Mouse (Mus musculus) urinary bladder, postnatal 14 days (tissue): Measurements from ENCODE around the gene 1700001P01Rik.

ENCODE experiments used
- DNase-seq: peaks from one replicate; pipeline ENCODE4 v3.0.0; 2021; ENCODE audit warnings: low spot score

Gene 1700001P01Rik

DNA sequence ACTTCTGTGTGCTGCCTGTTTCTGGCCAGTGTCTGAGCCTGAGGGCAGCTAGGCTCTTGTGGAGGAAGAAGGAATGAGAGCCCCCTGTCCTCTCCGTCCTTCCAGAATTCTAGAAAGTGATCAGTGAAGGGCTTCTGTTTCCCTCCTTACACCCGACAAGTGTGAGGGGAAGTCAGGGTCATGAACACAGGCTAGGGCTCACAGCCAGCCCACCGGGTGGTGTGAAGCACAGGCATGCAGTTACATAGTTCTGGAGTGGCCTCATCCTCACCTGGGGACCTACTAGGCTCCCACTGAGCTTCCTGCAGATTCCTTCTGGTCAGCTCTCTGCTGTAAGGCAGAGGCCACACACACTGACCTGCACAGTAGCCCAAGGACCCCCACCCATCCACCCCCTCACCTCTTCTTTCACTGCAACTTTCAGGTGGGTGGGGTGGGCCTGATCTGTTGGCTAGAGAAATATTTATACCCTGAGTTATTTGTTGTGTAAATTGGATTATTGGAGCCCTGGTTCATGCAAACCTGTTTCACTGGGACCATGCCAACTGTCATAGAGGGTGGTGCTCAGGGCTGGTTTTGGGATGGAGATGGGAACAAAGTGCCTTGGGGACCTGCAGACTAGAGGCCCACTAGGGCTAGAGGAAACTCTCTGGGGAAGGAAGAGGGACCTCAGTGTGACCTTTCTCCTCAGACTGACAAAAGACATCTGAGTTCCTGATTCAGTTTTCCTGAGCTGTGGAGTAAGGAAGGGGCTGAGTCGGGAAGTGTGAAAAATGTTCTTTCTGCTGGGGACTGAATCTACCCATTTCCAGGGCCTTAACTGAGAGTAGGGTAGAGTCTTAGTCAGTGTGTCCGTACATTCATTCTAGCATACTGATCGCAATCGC, 33.8 kb upstream of the 1700001P01Rik start:
- no peak for DNase-seq

DNA sequence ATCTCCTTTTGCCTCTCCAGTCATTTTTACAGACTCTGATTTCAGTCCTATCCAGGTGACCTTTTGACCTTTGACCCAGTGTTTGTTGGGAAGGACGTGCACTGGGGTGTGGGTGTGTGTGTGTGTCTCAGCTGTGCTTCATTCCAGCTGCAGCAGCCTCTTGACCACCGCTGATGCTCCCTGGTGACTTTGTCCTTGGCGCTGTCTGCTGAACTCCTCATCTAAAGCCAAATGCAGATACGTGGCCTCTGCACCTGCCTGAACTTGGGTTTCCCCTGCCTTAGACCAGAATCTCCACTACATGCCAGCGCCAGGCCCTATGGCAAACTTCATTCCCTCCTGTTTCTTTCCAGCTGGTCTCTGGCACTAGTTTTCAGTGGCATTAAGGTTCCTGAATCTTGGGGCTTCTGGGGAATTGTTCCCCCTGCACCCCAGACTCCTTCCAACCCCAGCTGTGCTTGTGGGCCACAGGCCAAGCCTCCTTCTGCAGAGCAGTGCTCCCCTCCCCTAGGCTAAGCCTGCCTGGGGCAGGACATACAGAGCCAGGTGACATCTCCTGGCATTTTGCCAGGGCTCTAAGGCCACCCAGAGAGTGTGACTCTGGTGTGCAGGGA, 33.0 kb upstream of the 1700001P01Rik start:
- no peak for DNase-seq

DNA sequence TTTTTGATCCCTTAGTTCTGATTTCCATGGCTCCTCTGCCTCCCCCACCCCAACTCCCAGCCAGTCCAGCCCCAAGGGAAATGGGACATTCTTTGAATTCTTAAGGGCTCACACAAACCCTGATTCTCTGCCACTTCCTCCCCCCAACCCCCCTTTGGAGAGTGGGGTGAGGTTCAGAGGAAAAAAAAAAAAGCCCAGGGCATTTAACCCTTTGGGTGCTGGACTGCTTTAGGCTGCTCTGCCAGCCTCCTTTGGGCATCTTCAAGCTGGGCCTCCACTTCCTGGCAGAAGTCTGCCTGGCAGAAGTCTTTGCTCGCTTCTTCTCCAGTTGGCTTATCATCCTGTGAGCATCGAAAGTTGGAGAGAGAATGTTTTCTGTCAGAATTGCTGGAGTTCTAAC, 32.4 kb upstream of the 1700001P01Rik start:
- no peak for DNase-seq

DNA sequence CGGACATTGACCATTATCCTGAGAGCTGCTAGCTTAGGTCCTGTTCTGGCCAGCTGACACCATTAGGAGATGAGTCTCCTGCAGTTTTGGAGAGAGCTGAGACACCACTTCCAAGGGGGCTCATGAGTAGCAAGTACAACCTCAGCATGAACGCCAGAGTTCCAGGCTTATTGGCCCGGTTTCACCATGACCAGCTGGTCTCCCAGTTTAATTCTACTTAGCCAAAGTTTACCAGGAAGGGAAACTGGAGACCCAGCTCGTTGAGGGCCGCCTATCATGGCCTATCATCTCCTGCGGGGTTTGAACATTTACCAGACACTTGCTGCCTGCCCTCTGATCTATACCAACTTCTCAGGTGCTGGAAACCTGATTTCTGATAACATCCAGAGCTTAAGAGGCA, 31.9 kb upstream of the 1700001P01Rik start:
- DNase-seq = no peak

DNA sequence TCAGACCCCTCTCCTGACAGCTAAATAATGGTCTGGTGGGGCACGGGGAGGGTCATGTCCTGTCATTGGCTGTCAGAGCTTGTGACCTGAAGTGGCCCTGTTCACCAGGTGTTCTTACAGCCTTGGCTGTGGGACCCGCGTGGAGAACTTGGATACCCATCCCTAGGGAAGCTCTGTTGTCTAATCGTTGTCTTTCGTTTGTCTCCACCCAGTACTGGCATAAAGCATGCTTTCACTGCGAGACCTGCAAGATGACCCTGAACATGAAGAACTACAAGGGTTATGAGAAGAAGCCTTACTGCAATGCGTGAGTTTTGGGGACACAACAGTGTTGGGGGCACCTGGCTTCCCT, 30.9 kb upstream of the 1700001P01Rik start:
- no peak for DNase-seq

DNA sequence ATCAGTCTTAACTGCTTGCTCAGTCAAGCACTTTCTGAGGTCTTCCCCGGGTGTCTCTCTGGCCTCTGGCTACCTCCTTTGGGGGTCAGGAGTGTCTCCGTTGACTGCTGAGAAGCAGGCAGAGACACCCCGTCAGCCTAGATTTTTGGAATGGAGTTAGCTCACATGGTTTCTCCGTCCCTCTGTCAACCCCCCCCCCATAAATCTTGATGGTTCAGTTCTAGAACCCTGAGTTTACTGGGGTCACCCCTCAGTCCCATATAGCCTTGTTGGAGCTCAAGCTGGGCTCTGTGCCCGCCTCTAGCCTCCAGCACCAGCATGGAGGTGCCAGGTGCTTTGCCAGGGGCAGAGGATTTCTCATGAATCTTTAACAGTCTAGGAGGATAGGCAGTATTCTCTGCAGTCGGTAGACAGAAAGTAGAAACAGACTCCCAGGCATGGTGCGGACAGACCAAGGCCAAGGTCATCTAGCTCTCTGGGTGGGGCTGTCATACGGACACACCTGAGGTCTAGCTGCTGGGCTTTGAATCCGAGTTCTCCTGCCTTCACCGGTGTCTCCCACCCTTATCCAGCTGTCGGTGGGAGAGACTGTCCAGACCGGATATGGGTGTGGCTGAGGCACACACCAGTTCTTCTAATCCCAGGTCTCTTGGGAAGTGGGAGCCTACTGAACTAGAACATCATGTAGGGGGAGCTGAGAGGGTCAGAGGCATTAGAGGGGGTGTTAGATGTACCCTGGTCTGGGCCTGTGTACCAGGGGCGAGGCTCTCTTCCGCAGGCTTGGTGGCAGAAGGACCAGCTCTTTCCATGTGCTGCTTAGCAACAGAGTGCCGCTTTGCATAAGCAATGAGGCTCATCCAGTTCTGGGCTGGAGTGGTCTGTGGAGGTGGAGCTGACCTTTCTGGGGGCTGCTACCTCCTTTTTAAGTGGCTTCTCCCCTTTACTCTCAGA, 30.2 kb upstream of the 1700001P01Rik start:
- no peak for DNase-seq

DNA sequence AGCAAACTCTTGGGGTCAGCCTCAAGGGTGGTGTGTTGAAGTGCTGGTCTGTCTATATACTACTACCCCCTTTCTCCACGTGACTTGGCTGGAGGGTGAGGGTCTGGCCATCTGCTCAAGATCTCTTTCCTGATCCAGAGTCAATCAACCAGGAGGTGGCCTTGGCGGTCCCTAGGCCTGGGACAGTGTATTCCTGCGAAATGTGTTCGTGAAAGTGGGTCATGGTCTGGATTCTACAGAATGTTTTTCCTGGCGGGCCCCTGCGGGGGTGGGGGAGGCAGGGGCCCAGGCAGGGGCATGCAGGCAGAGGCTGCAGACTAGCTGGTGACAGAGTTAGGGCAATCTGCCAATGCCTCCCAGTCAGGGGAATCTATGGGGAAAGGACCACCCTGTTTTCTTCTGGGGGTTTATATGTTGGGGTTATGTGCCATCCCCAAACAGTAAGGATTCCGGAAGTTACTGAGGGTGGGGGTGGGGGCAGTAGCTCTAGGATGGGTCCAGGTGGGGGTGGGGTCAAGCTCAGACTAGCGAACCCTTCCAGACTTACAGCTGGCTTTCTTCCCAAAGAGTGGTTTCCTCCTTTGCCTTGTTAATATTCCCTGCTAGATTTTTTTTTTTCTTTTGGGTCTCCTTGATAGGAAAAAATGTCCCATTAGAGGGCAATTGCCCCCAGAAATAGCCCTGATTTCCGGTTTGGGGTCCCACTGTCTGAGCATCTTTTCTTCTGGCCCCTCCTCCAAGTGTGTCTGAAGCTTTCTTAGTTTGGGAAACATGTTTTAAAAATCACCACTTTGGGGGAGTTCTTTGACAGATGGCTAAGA, 29.3 kb upstream of the 1700001P01Rik start:
- DNase-seq = no peak

DNA sequence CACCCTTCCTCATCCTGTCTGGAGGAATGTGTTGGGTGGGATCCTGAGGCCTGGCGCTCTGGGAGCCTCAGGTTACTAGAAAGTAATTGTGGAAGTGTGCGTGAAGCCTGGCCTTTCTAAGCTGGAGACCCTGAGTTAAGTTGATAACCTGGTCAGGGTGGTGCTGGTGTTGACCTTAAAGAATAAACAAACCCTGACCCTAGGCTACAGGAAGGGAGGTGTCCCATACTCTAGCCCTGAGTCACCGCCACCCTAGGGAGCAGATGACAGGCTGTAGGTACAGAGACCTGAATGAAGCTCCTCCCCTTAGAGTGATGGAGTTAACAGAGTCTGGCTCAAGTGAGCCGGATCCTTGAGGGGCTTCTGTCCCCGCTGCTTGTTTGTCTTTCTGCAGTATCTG, 28.1 kb upstream of the 1700001P01Rik start:
- no peak for DNase-seq

DNA sequence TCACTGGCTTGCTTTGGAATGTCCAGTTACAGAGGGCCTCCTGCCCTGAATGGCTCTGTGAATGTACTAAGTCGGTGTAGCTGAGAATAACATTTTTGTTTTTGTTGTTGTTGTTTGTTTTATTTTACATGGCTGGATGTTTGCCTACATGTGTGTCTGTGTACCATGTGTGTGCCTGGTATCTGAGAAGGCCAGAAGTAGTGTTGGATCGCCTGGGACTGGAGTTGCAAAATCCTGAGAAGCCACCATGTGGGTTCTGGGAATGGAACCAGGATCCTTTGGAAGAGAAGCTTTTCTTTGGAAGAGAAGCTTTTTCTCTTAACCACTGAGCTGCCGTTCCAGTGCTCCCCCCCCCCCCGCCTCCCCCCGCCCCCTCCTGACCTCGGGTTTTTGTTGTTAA, 26.8 kb upstream of the 1700001P01Rik start:
- DNase-seq = no peak

DNA sequence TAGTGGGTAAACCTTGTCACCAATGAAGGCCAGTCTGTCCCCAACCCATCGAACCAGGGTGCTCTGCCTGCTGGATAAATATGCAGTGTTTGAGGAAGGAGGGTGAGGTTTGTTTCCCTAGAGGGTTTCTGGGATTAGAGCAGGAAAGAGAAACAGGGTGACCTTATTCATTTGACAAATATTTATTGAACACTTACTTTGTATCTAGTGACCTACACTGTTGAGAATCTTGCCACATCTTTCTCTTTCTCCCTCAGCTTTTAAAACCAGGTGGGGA, 26.4 kb upstream of the 1700001P01Rik start:
- no peak for DNase-seq

DNA sequence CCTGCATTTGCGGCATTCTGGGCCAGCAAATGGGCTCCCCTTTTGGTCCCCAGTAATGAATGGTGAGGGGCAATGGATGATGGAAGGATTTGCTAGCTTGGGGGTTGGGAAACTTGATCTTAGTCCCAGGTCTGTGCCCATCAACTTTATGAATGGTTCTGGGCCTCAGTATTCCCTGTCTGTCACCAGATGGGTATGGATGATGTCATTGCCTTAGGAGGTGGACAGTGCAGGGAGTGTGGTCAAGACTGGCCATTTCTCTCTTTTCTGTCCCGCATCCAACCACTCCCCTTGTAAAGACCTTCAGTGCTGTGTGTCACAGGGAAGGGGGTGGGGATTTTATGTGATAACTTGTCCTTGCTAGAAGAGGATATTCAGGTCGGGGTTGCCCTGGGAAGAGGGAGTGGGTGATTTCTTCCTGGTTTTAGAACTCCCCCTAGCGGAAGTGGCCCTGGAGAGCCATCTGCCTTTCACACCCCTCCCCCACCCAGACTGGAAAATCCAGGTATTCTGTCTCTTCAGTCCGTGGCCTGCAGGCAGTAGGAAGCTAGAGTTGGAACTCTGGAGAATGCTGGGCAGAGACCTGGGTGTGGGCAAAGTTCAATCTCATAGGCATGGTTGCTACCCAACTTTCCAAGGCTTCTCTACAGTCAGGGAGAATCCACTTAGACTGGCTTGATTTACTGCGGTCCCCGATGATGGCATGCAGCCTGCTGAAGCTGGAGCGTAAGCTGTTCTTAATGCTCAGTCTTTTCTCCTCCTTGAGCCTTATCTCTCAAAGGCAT, 25.9 kb upstream of the 1700001P01Rik start:
- peak; percentile 76 for DNase-seq

DNA sequence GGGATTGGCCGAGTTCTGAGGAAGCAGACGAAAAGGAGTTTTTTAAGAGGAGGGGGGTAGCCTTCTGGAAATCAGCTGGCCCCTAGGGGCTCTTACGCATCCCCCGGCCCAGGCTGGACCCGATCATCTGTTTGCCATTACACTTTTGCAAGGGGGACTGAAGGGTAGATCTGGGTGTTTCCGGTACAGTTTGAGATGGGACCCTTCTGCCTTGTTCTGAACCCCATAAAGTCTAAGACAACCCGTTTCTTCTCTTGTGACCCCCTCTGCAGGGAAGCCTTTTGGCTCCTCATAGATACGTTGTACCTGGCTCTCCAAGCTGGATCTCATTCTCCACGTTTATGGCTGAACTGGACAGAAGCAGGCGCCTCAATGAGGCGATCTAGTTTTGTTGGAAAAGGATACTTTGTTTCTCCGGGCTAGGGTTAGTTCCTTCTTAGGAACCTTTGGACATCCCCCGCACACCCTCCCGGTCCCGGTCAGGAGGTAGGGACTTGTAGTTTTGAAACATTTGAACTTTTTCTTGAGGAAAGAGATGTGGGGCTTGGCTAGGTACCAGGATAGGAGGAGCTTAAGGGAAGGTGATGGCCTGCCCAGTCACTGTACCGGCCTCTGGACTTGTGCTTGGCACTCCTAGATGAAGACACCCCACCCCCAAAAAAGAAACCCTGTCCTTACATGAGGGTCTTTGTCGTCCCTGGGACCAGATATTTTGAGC, 25.1 kb upstream of the 1700001P01Rik start:
- peak; percentile 56 for DNase-seq

DNA sequence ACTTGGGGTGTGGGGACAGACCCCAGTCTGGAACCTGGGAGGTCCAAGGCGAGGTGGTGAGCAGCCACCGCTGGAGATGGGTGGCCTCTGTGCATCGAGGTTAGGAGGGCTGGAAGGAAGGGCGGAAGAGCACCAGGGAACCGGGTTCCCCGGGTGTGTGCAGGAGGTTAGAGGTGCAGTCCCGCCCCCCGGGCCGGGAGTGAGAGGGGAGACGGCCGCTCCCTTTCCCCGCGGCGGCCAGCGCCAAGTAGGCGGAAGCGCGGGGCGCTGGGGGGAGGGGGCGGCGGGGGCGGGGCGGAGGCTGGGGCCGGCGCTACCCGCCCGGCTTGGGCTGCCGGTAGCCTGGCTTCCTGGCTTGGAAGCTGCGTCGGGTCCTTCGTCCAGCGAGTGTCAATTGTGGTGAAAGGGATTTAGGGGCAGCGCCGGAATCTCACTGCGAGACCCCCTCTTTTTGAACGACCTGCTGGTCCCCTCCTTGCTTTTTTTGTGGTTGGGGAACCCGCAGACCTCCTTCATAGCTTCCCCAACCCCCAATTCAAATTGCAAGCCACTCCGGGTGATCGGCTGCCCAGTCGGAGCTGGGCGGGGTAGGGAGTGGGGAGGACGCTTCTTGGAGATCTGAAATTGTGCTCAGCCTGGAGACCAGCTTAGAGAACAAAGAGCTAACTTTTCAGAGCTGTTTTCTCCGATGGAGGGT, 24.4 kb upstream of the 1700001P01Rik start:
- peak; percentile 87 for DNase-seq

DNA sequence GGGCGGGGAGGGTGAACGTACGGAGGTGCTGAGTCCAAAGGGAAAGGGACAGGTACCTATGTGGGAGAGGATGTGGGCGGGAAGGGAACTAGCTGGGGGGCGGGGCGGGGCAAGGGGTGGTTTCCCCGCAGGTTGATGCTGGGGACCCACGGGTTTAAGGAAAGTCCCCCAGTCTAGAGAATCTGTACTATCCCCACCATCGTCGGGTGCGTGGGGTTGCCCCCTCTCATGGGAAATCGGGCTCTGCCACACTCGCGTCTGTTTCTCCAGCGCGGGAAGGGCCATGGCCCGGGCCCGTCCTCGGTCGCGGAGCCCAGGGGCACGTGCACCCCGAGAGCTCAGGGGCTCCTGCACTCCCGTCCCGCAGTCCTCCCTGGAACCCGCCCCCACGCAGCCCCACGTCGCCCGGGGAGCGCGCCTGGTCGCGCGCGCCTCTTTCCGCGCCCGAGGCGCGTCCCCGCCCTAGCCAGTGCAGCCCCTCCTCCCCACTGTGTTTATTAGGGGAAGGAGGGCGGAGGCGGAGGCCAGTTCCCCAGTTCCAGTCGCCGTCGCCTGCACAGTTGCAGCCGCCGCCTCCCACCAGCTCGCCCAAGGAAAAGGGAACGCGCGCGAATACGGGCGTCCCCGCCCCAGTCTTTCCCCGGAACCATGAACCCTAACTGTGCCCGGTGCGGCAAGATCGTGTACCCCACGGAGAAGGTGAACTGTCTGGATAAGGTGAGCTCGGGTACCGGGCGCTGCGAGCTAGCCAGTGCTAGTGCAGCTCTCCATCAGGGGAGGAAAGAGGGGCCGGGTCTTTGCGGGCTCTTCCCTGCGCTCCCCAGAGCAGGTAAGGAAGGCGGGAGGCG, 23.7 kb upstream of the 1700001P01Rik start:
- DNase-seq = peak; percentile 87

DNA sequence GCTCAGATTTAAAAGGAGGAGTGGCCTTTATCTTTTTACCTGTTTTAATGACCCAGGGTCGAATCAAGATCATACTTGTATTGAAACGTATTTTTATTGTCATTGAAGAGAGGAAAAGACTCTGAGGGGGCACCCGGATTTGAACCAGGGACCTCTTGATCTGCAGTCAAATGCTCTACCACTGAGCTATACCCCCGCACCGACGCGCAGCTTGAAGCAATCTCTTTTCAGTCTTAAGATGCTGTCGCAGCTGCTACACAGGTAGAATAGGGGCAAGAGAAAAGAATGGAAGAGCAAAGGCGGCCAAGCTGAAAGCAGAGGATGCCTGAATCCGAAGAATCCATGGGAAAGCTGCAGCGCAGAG, 23.0 kb upstream of the 1700001P01Rik start, which contains the start of gene Lasp1:
Gene Lasp1, plus strand, starts transcription at position 219 of the 364 bp plus-strand sequence.
- peak; percentile 89 for DNase-seq

DNA sequence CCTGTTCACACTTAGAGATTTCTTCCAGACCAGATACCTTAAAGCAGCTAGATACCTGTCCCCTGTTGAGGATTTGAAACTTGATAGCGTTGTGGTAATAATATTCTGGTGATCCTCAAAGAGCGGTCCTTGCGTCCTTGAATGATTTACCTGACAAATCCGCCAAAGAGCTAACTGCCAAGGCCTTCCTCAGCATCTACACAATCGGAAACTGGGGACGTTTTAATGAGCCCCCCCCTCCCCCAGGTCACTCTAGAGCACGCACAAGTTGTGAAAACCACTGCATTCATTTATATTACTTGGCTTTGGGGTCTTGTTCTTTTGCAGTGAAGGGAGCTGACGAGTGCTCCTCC, 22.3 kb upstream of the 1700001P01Rik start:
- no peak for DNase-seq

DNA sequence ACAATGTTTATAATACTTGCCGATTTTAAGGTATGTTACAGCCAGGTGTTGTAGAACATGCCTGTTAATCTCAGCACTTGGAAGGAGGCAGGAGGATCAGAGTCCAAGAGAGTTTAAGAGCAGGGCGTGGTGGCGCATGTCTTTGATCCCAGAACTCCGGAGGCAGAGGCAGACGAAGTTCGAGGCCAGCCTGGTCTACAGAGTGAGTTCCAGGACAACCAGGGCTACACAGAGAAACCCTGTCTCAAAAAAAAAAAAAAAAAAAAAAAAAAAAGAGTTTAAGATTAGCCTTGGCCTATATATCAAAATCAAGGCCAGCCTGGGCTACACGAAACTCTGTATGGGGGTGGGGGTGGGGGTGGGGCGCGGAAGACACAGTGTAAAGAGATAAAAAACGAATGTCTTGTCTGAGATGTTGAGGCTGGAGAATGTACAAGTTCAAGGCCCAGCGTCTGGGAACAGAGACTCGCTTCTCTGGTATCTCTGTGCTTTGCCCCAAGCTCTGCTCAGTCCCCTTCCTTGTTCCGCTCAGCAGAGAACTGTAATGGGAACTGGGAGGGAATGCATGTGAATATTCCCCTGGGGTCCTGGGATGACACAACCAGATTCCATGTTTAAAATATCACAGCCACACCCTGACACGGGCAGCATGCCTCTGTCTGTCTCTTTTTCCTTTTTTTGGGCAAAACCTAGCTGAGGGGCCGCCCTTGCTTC, 21.8 kb upstream of the 1700001P01Rik start:
- DNase-seq = no peak

DNA sequence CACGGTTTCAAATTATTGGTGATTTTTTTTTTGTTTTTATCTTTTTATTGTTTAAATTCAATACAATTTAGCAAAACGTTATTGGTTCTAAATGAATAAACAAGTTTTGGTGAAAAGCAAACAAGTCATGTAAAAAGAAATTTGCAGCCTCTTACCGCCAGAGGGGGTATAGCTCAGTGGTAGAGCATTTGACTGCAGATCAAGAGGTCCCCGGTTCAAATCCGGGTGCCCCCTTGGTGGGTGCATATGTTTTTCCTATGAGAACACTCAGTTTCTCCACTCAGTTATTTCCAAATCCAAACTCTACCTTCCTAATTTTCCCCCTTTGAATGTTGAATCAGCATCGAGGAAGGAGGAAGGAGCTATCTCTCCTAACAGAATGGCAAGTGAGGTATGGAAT, 21.2 kb upstream of the 1700001P01Rik start:
- DNase-seq = peak; percentile 61
